Mouse (Mus musculus) brain, embryonic 14.5 days (tissue): ENCODE results near the gene 4930469K13Rik.

Experiments
- CTCF ChIP-seq: fragments of 200-500 bp; IDR thresholded peaks from 2 replicates; pipeline ENCODE4 v1.5.1; 2012; ENCODE audit warnings: inconsistent platforms, mild to moderate bottlenecking, moderate library complexity, borderline replicate concordance; ENCODE audit not compliant: insufficient read depth, insufficient read length; ENCODE audit errors: extremely low read depth
- POLR2A ChIP-seq: fragments of 200-500 bp; IDR thresholded peaks from 2 replicates; pipeline ENCODE4 v1.6.1; 2012; ENCODE audit warnings: mild to moderate bottlenecking, inconsistent platforms, borderline replicate concordance; ENCODE audit not compliant: poor library complexity, insufficient read depth, insufficient read length, severe bottlenecking; ENCODE audit errors: extremely low read depth

GRCm38 (mm10) chr11:33962688-33963407, 135.5 kb downstream of the 4930469K13Rik start, which contains the start of gene Kcnmb1:
- no peak for TF ChIP-seq CTCF
- no peak for TF ChIP-seq POLR2A
